Mouse (Mus musculus): ENCODE measurements around the gene Bnip3.

The Bnip3 gene

DNA sequence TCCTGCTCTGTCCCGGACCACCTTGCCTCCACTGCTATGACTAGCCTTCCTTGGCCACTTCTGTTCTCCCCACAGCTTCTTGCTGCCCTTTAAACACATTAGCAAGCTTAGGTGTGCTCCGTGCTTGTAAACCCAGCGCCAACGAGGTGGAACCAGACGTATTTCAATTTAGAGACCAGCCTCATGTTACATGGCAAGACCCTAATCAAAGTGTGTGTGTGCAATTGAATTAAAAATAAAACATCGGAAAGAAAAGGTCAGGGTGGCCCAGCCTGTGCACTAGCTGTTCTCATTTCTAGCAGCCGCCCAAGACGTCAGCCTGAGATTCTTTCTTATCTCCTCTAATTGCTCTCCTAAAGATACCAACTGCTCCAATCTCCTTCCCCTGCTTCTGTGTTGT lies 64.2 kb downstream of the Bnip3 start:
- no peak for DNase-seq (ENCODE audit: low spot score in 2 of 2)

GRCm38 (mm10) chr7:138843421-138843820 lies 65.9 kb downstream of the Bnip3 start:
- no peak for DNase-seq (ENCODE audit: low spot score in 2 of 2)

DNA sequence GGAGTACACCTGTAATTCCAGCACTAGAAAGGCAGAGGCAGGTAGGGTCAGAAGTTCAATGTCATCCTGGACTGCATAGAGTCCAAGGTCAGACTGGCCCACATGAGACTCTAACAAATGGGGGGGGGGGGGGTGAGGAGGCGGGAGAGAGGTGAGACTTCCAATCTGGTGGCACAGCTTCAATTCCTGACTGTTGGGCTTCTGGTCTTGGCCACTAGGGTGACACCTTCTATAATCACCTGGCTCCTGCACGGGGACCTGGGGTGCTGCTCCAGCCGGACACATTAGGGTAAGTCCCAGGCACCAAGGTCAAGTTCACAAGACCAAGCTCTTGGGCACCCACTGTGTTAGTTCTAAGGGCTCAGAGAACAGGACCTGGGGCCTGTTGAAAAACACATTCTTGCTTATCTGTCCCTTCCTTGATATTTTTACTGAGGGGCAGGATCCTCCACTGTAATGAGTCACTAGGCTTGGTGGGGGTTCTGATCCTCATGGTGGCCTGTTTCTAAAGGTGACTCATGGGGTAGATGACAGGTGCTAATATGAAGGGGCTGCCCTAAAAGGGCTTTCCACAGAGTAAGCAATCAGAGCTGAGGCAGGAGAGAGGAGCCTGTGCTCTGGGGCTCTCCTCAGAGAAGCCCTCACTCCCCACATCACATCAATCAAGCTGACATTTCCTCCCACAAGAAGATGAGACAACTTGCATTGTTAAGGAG lies 67.7 kb downstream of the Bnip3 start:
- DNase-seq (ENCODE audit: low spot score in 2 of 2): no peak
